ENCODE assay signal across 8 mouse cellular contexts in the genomic region with DNA sequence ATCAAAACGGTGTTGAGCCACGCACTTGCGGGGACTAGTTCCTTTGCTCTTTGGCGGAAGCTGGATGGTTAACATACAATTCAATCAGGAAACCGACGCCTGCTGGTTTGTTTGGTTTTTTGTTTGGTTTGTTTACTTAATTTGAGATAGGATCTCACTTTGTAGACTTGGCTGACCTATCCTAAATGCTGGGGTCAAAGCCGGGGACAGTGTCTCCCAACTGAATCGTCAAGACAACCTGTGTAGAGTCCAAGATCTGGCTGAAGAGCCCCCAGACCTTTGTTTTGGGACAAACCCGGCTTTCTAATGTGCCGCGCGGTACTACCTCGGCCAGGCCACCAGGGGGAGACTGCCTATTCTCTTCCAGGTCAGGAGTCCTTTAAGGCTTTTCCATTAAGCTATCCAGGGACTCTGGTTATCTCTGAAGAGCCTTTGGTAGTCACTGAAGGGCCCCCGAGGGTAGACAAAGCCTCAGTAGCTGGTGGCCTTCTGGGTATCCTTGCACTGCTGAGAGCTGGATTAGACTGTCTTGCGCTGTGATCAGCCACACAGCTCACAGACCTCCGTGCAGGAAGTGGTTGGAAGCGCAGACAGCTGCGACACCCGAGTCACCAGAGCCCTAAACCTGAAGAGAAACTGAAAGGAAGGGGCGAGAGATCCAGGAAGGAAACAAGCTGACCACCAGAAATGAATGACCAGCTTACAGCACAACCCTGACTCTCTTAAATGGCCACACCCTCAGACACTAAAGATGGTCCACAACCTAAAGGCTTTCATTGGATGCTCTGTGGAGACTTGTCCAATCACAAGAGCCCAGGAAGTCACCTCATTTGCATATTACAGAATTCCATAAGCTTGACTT. TPM values are rescaled to one million over a fixed set of nuclear protein-coding genes. Genes with fewer than 3 reads are reported as not detected.
DNase-seq lines count a peak whose midpoint lies in the region; ATAC-seq lines count a peak whose summit lies in the region.

No protein-coding gene starts in this region.

- H3K9me3 ChIP-seq in forebrain, embryonic 14.5 days (replicated peaks; ENCODE audit: control insufficient read depth, low read length), result no peaks in the 10 kb centered on the region
- H3K9me3 ChIP-seq in hindbrain, embryonic 14.5 days (ENCODE audit: control insufficient read depth, low read length), result no peaks in the 10 kb centered on the region
- no peaks in the 10 kb centered on the region for H3K9me3 ChIP-seq in limb, embryonic 13.5 days
- no peaks in the 10 kb centered on the region for H3K9me3 ChIP-seq in midbrain, embryonic 12.5 days
- H3K9me3 ChIP-seq in stomach, embryonic 15.5 days, result no peaks in the 10 kb centered on the region

- no peaks in the 10 kb centered on the region for H3K4me1 ChIP-seq in forebrain, embryonic 14.5 days (ENCODE audit: control insufficient read depth, insufficient read depth, low read length)
- H3K4me1 ChIP-seq in hindbrain, embryonic 14.5 days (replicated peaks; ENCODE audit: control insufficient read depth, insufficient read depth, low read length), result no peaks in the 10 kb centered on the region
- no peaks in the 10 kb centered on the region for H3K4me1 ChIP-seq in limb, embryonic 13.5 days
- H3K4me1 ChIP-seq in midbrain, embryonic 12.5 days, result 0 out of 2 replicates have a peak, but pooled peaks cover 2% of the 10 kb centered on the region
- H3K4me1 ChIP-seq in stomach, embryonic 15.5 days, result peaks cover 6% of the 10 kb centered on the region; the same call in 1 of the 2 replicates

- H3K4me3 ChIP-seq in forebrain, embryonic 14.5 days (ENCODE audit: low read depth, low read length), result no peak overlapping the region
- H3K4me3 ChIP-seq in hindbrain, embryonic 14.5 days (replicated peaks; ENCODE audit: low read length), result no peak overlapping the region
- no peak overlapping the region for H3K4me3 ChIP-seq in limb, embryonic 13.5 days
- H3K4me3 ChIP-seq in midbrain, embryonic 12.5 days, result no peak overlapping the region
- peak overlapping the region; percentile 33 for H3K4me3 ChIP-seq in stomach, embryonic 15.5 days (replicated peaks)

- WGBS in forebrain, embryonic 14.5 days, result 36% methylated on average over 20 of the region's 20 CpGs
- 35% methylated on average over 20 of the region's 20 CpGs for WGBS in hindbrain, embryonic 14.5 days
- WGBS in limb, embryonic 13.5 days, result 34% methylated on average over 20 of the region's 20 CpGs
- WGBS in midbrain, embryonic 12.5 days, result 35% methylated on average over 20 of the region's 20 CpGs
- WGBS in stomach, embryonic 15.5 days, result 23% methylated on average over 20 of the region's 20 CpGs

- H3K4me2 ChIP-seq in forebrain, embryonic 14.5 days (ENCODE audit: low read length), result peak overlapping the region; percentile 28; the same call in 1 of the 2 replicates
- peak overlapping the region; percentile 29 for H3K4me2 ChIP-seq in hindbrain, embryonic 14.5 days (replicated peaks)
- peak overlapping the region; percentile 32 for H3K4me2 ChIP-seq in limb, embryonic 13.5 days (replicated peaks)
- peak overlapping the region; percentile 21; the same call in 1 of the 2 replicates for H3K4me2 ChIP-seq in midbrain, embryonic 12.5 days (replicated peaks)
- H3K4me2 ChIP-seq in stomach, embryonic 15.5 days, result peak overlapping the region; percentile 56

- H3K27ac ChIP-seq in forebrain, embryonic 14.5 days (ENCODE audit: low read depth, low read length), result no peak overlapping the region
- H3K27ac ChIP-seq in hindbrain, embryonic 14.5 days, result peak overlapping the region; percentile 34; the same call in 1 of the 2 replicates
- H3K27ac ChIP-seq in limb, embryonic 13.5 days, result no peak overlapping the region
- H3K27ac ChIP-seq in midbrain, embryonic 12.5 days (replicated peaks), result peak overlapping the region; percentile 60; the same call in 1 of the 2 replicates
- H3K27ac ChIP-seq in stomach, embryonic 15.5 days, result peak overlapping the region; percentile 74

- peak; percentile 66 for ATAC-seq in forebrain, embryonic 14.5 days
- ATAC-seq in hindbrain, embryonic 14.5 days (ENCODE audit: low FRiP score), result peak; percentile 64
- 0 out of 2 replicates have a peak, but pooled peaks have one; percentile 72 for ATAC-seq in limb, embryonic 13.5 days (ENCODE audit: low FRiP score, low read depth)
- peak; percentile 68; the same call in 1 of the 2 replicates for ATAC-seq in midbrain, embryonic 12.5 days (ENCODE audit: low FRiP score, low read depth)
- ATAC-seq in stomach, embryonic 15.5 days (ENCODE audit: insufficient read depth, low FRiP score, low read depth), result peak; percentile 61; the same call in 1 of the 2 replicates

- peaks cover 23% of the 10 kb centered on the region for H3K36me3 ChIP-seq in forebrain, embryonic 14.5 days (ENCODE audit: control insufficient read depth, insufficient read depth, low read length)
- peaks cover 26% of the 10 kb centered on the region for H3K36me3 ChIP-seq in hindbrain, embryonic 14.5 days (replicated peaks; ENCODE audit: control insufficient read depth, insufficient read depth)
- H3K36me3 ChIP-seq in limb, embryonic 13.5 days, result peaks cover 23% of the 10 kb centered on the region
- H3K36me3 ChIP-seq in midbrain, embryonic 12.5 days, result peaks cover 21% of the 10 kb centered on the region
- peaks cover 20% of the 10 kb centered on the region for H3K36me3 ChIP-seq in stomach, embryonic 15.5 days

- H3K9ac ChIP-seq in forebrain, embryonic 14.5 days (ENCODE audit: low read length), result 0 out of 2 replicates have a peak overlapping the region, but pooled peaks have one; percentile 7
- peak overlapping the region; percentile 24; the same call in 1 of the 2 replicates for H3K9ac ChIP-seq in hindbrain, embryonic 14.5 days
- no peak overlapping the region; the same call in 1 of the 2 replicates for H3K9ac ChIP-seq in limb, embryonic 13.5 days
- no peak overlapping the region for H3K9ac ChIP-seq in midbrain, embryonic 12.5 days (replicated peaks)
- 0 out of 2 replicates have a peak overlapping the region, but pooled peaks have one; percentile 12 for H3K9ac ChIP-seq in stomach, embryonic 15.5 days

- intact Hi-C loops in left cerebral cortex, postnatal 4 days (cut with DNase I), result loop anchor here (10.0 kb wide), 1 partner anchor 367 kb away; the partner anchor contains the start of gene Wnt3a

- peak; percentile 64 for DNase-seq in left cerebral cortex, postnatal 4 days
- no peak for DNase-seq in left cerebral cortex, adult 8-10 months (ENCODE audit: low spot score in 2 of 2)
- DNase-seq in c-Kit-positive CD71-negative TER-119-negative erythroid progenitor cells, embryonic 14.5 days (ENCODE audit: low read depth), result peak; percentile 53
- DNase-seq in forebrain, embryonic 14.5 days (ENCODE audit: low spot score), result peak; percentile 79
- peak; percentile 69 for DNase-seq in hindbrain, embryonic 14.5 days (ENCODE audit: low spot score)

- no peaks in the 10 kb centered on the region for H3K27me3 ChIP-seq in forebrain, embryonic 14.5 days (replicated peaks; ENCODE audit: control insufficient read depth, insufficient read depth, low read length)
- no peaks in the 10 kb centered on the region for H3K27me3 ChIP-seq in hindbrain, embryonic 14.5 days (ENCODE audit: control insufficient read depth, insufficient read depth, low read length)
- no peaks in the 10 kb centered on the region for H3K27me3 ChIP-seq in limb, embryonic 13.5 days
- no peaks in the 10 kb centered on the region for H3K27me3 ChIP-seq in midbrain, embryonic 12.5 days
- no peaks in the 10 kb centered on the region for H3K27me3 ChIP-seq in stomach, embryonic 15.5 days (replicated peaks)

RNA-seq across cellular contexts. Expression of gene Btnl10, which starts 10.3 kb away (rescaled TPM):
- total RNA-seq in left cerebral cortex, postnatal 4 days (2021), result under 1 TPM; 0.20 to 0.40 TPM
- not detected for total RNA-seq in left cerebral cortex, adult 8-10 months (2022)
- not detected in 2 replicates for polyA plus RNA-seq in forebrain, embryonic 14.5 days (2014; fragmentation: Nextera tagmentation; extraction: Ambion mirVana)
- polyA plus RNA-seq in hindbrain, embryonic 14.5 days (2014; fragmentation: Nextera tagmentation; extraction: Ambion mirVana), result not detected in 2 replicates
- 0.11 TPM in 1 of 2 replicates, not detected in the other for polyA plus RNA-seq in limb, embryonic 13.5 days (2015; fragmentation: Nextera tagmentation; extraction: Ambion mirVana)
- not detected in 2 replicates for polyA plus RNA-seq in midbrain, embryonic 12.5 days (2016; fragmentation: Nextera tagmentation; extraction: Ambion mirVana)
- polyA plus RNA-seq in stomach, embryonic 15.5 days (2015; fragmentation: Nextera tagmentation; extraction: Ambion mirVana), result 0.59 and 0.95 TPM in 2 replicates

RNA-seq across cellular contexts. Expression of gene Rnf187, which starts 10.7 kb away (rescaled TPM):
- total RNA-seq in left cerebral cortex, postnatal 4 days (2021), result 100 to 1,000 TPM; 386 to 426 TPM
- total RNA-seq in left cerebral cortex, adult 8-10 months (2022), result 100 to 1,000 TPM; 448 to 480 (median 462) TPM
- 457 and 463 TPM in 2 replicates for polyA plus RNA-seq in forebrain, embryonic 14.5 days (2014; fragmentation: Nextera tagmentation; extraction: Ambion mirVana)
- polyA plus RNA-seq in hindbrain, embryonic 14.5 days (2014; fragmentation: Nextera tagmentation; extraction: Ambion mirVana), result 682 and 743 TPM in 2 replicates
- 245 and 261 TPM in 2 replicates for polyA plus RNA-seq in limb, embryonic 13.5 days (2015; fragmentation: Nextera tagmentation; extraction: Ambion mirVana)
- polyA plus RNA-seq in midbrain, embryonic 12.5 days (2016; fragmentation: Nextera tagmentation; extraction: Ambion mirVana), result 437 and 465 TPM in 2 replicates
- 229 and 235 TPM in 2 replicates for polyA plus RNA-seq in stomach, embryonic 15.5 days (2015; fragmentation: Nextera tagmentation; extraction: Ambion mirVana)

RNA-seq across cellular contexts. Expression of gene Hist3h2ba, which starts 20.7 kb away (rescaled TPM):
- 100 to 1,000 TPM; 299 to 314 TPM for total RNA-seq in left cerebral cortex, postnatal 4 days (2021)
- total RNA-seq in left cerebral cortex, adult 8-10 months (2022), result 100 to 1,000 TPM in 3 of 4 experiments, 10 to 100 TPM in 1; 96.1 to 129 (median 115) TPM
- 279 and 359 TPM in 2 replicates for polyA plus RNA-seq in forebrain, embryonic 14.5 days (2014; fragmentation: Nextera tagmentation; extraction: Ambion mirVana)
- 109 and 138 TPM in 2 replicates for polyA plus RNA-seq in hindbrain, embryonic 14.5 days (2014; fragmentation: Nextera tagmentation; extraction: Ambion mirVana)
- polyA plus RNA-seq in limb, embryonic 13.5 days (2015; fragmentation: Nextera tagmentation; extraction: Ambion mirVana), result 35.8 and 40.7 TPM in 2 replicates
- polyA plus RNA-seq in midbrain, embryonic 12.5 days (2016; fragmentation: Nextera tagmentation; extraction: Ambion mirVana), result 177 and 223 TPM in 2 replicates
- polyA plus RNA-seq in stomach, embryonic 15.5 days (2015; fragmentation: Nextera tagmentation; extraction: Ambion mirVana), result 42.0 and 45.8 TPM in 2 replicates

RNA-seq across cellular contexts. Expression of gene Zfp39, which starts 24.0 kb away (rescaled TPM):
- 10 to 100 TPM; 11.9 to 12.4 TPM for total RNA-seq in left cerebral cortex, postnatal 4 days (2021)
- total RNA-seq in left cerebral cortex, adult 8-10 months (2022), result 10 to 100 TPM in 3 of 4 experiments, 1 to 10 TPM in 1; 9.1 to 11.6 (median 10.4) TPM
- polyA plus RNA-seq in forebrain, embryonic 14.5 days (2014; fragmentation: Nextera tagmentation; extraction: Ambion mirVana), result 5.5 and 6.7 TPM in 2 replicates
- 8.7 and 9.8 TPM in 2 replicates for polyA plus RNA-seq in hindbrain, embryonic 14.5 days (2014; fragmentation: Nextera tagmentation; extraction: Ambion mirVana)
- polyA plus RNA-seq in limb, embryonic 13.5 days (2015; fragmentation: Nextera tagmentation; extraction: Ambion mirVana), result 6.2 and 7.1 TPM in 2 replicates
- polyA plus RNA-seq in midbrain, embryonic 12.5 days (2016; fragmentation: Nextera tagmentation; extraction: Ambion mirVana), result 5.3 and 5.5 TPM in 2 replicates
- 4.6 and 5.6 TPM in 2 replicates for polyA plus RNA-seq in stomach, embryonic 15.5 days (2015; fragmentation: Nextera tagmentation; extraction: Ambion mirVana)

RNA-seq across cellular contexts. Expression of gene Hist3h2a, which starts 26.5 kb away (rescaled TPM):
- total RNA-seq in left cerebral cortex, postnatal 4 days (2021), result 100 to 1,000 TPM in 1 of 2 experiments, 10 to 100 TPM in 1; 95.0 to 101 TPM
- 10 to 100 TPM; 54.1 to 63.0 (median 57.1) TPM for total RNA-seq in left cerebral cortex, adult 8-10 months (2022)
- polyA plus RNA-seq in forebrain, embryonic 14.5 days (2014; fragmentation: Nextera tagmentation; extraction: Ambion mirVana), result 149 and 151 TPM in 2 replicates
- 86.9 and 94.9 TPM in 2 replicates for polyA plus RNA-seq in hindbrain, embryonic 14.5 days (2014; fragmentation: Nextera tagmentation; extraction: Ambion mirVana)
- polyA plus RNA-seq in limb, embryonic 13.5 days (2015; fragmentation: Nextera tagmentation; extraction: Ambion mirVana), result 29.6 and 29.9 TPM in 2 replicates
- polyA plus RNA-seq in midbrain, embryonic 12.5 days (2016; fragmentation: Nextera tagmentation; extraction: Ambion mirVana), result 87.2 and 87.5 TPM in 2 replicates
- 29.6 and 32.2 TPM in 2 replicates for polyA plus RNA-seq in stomach, embryonic 15.5 days (2015; fragmentation: Nextera tagmentation; extraction: Ambion mirVana)

Comparison
In these comparisons a context has a peak if more than half of its experiments do, and no peak if none do; other contexts are left out.
1. DNase-seq: peak in left cerebral cortex, postnatal 4 days (single experiment), c-Kit-positive CD71-negative TER-119-negative erythroid progenitor cells, embryonic 14.5 days (single experiment), forebrain, embryonic 14.5 days (single experiment) and hindbrain, embryonic 14.5 days (single experiment); none in left cerebral cortex, adult 8-10 months (0 of 2).
2. H3K27ac ChIP-seq: peak in hindbrain, embryonic 14.5 days (single experiment), midbrain, embryonic 12.5 days (single experiment) and stomach, embryonic 15.5 days (single experiment); none in forebrain, embryonic 14.5 days (single experiment) and limb, embryonic 13.5 days (single experiment).
3. H3K9ac ChIP-seq: peak in forebrain, embryonic 14.5 days (single experiment), hindbrain, embryonic 14.5 days (single experiment) and stomach, embryonic 15.5 days (single experiment); none in limb, embryonic 13.5 days (single experiment) and midbrain, embryonic 12.5 days (single experiment).
4. Peak in every context shown above with its lines, with median percentiles within 50 percentile points of each other: ATAC-seq and H3K4me2 ChIP-seq.